Mouse (Mus musculus) heart, postnatal 14 days (tissue): ENCODE measurements around the gene Mrps14. TPM values are rescaled to one million over a fixed set of nuclear protein-coding genes. Genes with fewer than 3 reads are reported as not detected.

Source experiments
- total RNA-seq, 2 experiments: library from RNA; stranded (reverse); gene quantifications; 2 replicates each; pipeline ENCODE4 v1.2.3; 2021

The Mrps14 gene
- total RNA-seq, 2 experiments from 2014 or later = 88.8 to 98.5 TPM

Other genes starting within 250 kb of the Mrps14 start
- gene 4930523C07Rik, start 150.8 kb upstream of the Mrps14 start, total RNA-seq = 10 to 100 TPM; 28.8 to 32.4 TPM
- gene Tnn, start 41.6 kb upstream of the Mrps14 start, total RNA-seq = under 1 TPM; 0.05 to 0.07 TPM
- gene Cacybp, start 17.7 kb downstream of the Mrps14 start, total RNA-seq = 10 to 100 TPM; 52.5 to 58.9 TPM